Mouse (Mus musculus) embryo, embryonic 11 days (tissue): ENCODE results near the gene Zfp664.

ENCODE experiments used
- DNase-seq: peaks from one replicate; pipeline ENCODE4 v3.0.0-alpha.2; 2015

Zfp664 gene

GRCm38 (mm10) chr5:124862013-124862866 is at the start of gene Zfp664, which contains the start of gene Ccdc92:
Zfp664 (plus strand) TSS chr5:124862691.
Ccdc92 (minus strand) TSS chr5:124862424.
- DNase-seq, result peak; percentile 100

GRCm38 (mm10) chr5:124814797-124815196 is 47.7 kb upstream of the Zfp664 start:
- no peak for DNase-seq

DNA sequence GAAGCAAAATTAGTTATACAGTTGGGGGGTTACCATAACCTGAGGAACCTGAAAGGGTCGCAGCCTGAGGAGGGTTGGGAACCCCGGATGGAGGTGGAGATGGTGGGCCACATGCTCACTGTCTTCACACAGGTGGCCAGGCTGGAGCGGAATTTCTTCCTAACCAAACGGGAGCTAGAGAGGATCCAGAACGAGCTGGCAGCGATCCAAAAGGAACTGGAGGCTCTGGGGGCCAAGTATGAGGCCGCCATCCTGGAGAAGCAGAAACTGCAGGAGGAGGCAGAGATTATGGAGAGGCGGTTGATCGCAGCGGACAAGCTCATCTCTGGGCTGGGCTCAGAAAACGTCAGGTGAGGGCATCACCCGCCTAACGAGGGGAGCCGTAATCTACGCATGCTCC is 45.4 kb upstream of the Zfp664 start:
- DNase-seq, result no peak

DNA sequence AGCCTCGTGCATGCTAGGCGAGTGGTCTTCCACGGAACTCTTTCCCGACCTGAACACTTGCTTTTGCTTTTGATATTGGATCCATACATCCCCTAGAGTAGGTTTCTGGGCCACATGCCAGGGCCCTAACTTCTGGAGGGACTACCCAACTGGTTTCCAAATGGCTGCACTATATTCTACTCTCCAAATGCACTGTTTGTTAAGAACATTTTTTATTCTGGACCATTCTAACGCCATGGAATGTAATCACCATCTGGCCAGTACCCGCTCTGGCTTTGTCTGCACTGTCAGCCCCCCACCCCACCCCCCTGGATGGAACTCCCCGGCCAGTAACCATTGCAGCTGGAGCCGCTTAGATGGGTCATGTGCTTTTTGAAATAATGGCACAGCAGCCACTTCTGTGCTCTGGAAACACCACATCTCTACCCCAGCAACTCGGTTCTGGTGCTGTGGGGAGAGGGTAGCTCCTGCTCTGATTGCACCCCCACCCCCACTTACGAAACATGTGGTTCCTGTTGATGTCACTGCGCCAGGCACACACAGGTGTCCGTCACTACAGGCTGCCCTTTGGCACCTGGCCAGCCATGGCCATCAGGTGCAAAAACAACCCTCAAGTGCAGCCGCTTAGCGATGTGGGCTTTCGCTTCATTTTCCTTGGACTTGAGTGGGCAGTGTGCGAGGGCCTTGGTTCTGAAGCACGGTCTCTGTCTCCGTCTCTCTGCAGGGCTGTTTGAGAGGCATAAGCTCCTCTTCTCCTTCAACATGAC is 40.2 kb upstream of the Zfp664 start:
- no peak for DNase-seq

- no peak for DNase-seq
These were observed 32.2 kb upstream of the Zfp664 start for GRCm38 (mm10) chr5:124830331-124830730.

- DNase-seq, result no peak
These were observed 27.3 kb upstream of the Zfp664 start for GRCm38 (mm10) chr5:124835218-124835617.

- DNase-seq, result no peak
These were observed 26.4 kb upstream of the Zfp664 start for GRCm38 (mm10) chr5:124836075-124836474.

DNA sequence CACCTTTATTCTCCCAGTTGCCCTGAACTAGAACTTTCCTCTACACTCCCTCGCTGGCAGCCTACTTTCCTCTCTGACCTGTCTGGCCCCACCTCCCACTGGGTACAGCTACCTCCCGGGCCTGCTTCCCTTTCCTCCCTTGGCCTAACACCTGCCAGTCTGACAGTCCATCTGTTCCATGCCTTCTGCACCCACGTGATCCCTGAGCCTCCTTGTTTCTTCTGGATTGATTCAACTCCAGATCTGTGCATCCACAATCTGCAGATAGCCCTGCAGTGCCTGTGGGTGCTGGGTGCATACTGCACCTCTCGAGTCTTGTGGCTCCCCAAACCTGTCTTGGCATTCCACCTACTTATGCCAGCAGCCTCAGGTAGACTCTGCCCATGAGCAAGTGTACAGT is 25.9 kb upstream of the Zfp664 start:
- DNase-seq, result no peak

DNA sequence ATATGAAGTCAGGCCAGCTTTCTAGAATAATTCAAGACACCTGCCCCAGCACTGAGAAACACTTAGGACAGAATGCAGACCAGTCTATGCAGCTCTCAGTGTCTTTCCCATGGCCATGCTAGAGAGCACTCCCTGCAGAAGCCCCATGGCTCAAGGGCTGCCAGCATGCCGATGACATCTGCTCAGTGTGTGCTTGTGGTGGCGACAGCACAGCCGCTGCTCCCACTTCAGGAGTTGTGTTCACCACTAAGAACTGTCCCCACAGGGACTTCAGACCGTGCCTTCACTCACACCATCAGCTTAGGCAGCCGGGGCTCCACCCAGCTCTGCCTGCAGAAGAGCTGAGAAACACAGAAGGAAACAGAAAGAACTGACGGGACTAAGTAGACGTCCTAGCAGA is 22.3 kb upstream of the Zfp664 start:
- DNase-seq, result no peak

- DNase-seq, result no peak
These were observed 21.8 kb upstream of the Zfp664 start for GRCm38 (mm10) chr5:124840669-124841068.

- DNase-seq, result no peak
These were observed 19.1 kb upstream of the Zfp664 start for GRCm38 (mm10) chr5:124843386-124843785.

DNA sequence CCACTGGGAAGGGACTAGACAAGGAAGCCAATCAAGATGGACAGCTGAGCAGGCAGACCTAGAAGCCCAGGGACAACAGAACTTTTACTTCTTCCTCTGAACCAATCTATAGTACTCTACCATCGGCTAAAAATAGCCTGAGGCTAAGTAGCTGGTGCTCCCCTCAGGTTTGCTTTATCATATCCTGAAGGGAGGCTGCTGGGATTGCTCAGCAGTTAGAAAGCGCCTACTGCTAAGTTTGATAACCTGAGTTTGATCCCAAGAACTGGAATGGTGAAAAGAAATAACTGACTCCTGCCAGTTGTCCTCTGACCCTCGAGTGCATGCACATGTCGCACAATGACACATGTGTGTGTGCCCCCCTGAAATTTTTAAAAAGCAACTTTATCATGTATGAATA is 17.6 kb upstream of the Zfp664 start:
- no peak for DNase-seq

- DNase-seq, result no peak
These were observed 15.5 kb upstream of the Zfp664 start for GRCm38 (mm10) chr5:124847014-124847413.

DNA sequence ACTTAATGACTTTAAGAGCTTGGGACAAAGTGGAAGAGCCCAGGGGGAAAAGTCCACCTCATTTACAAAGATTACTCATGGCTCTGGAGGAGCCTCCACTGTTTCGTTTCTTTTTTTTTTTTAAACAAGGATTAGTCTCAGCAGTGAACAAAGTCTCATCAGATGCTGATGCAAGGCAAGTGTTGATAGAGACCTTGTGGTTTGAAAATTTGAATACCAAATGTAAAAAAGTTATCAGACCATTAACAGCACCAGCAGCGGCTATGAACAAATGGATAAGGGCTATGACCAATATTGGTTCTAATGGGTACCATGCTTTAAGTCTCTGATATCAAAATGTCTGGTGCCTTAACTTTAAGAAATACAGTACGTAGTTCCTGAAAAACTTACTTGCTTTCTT is 13.5 kb upstream of the Zfp664 start:
- DNase-seq, result no peak

GRCm38 (mm10) chr5:124851572-124851971 is 10.9 kb upstream of the Zfp664 start:
- DNase-seq, result no peak

- no peak for DNase-seq
These were observed 10.2 kb upstream of the Zfp664 start for GRCm38 (mm10) chr5:124852294-124852693.

GRCm38 (mm10) chr5:124853079-124853478 is 9.4 kb upstream of the Zfp664 start:
- DNase-seq, result no peak

DNA sequence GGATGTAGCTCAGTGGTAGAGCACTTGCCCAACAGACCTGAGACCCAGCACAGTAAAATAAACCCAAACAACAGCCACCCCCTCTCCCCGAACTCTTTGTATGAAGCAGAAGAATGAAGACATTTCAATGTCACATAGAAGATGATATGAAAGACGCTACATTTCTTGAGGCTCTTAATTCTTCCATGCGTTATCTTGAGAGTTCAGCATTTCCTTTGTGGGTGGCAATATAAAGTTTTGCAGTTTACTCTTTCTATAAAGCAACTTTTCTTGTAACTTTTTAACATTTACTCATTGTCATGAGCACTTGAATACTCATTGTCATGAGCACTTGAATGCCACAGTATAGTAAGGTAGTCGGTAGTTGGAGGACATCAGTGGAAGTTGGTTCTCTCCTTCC is 8.3 kb upstream of the Zfp664 start:
- DNase-seq, result no peak

- DNase-seq, result peak; percentile 54
These were observed 2.5 kb upstream of the Zfp664 start for GRCm38 (mm10) chr5:124860013-124860412.

DNA sequence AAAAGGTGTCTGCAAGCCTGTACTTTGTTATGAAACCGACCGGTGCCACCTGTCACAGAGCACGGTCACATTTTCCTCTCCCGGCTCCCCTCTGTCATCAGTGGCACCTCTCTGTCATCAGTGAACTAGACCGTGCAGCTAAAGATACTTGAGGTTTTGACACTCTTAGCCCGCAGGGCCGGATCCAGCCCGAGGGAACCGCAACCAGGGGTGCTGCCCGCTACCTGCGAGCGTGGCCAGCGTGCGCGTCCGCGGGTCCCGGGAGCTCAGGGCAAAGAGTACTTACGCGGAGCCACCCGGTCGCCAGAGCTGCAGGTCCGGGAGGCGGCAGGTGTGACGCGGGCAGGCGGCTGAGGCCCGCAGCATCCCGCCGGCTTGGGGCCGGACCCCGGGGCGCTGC is 1.0 kb upstream of the Zfp664 start:
- peak; percentile 19 for DNase-seq

DNA sequence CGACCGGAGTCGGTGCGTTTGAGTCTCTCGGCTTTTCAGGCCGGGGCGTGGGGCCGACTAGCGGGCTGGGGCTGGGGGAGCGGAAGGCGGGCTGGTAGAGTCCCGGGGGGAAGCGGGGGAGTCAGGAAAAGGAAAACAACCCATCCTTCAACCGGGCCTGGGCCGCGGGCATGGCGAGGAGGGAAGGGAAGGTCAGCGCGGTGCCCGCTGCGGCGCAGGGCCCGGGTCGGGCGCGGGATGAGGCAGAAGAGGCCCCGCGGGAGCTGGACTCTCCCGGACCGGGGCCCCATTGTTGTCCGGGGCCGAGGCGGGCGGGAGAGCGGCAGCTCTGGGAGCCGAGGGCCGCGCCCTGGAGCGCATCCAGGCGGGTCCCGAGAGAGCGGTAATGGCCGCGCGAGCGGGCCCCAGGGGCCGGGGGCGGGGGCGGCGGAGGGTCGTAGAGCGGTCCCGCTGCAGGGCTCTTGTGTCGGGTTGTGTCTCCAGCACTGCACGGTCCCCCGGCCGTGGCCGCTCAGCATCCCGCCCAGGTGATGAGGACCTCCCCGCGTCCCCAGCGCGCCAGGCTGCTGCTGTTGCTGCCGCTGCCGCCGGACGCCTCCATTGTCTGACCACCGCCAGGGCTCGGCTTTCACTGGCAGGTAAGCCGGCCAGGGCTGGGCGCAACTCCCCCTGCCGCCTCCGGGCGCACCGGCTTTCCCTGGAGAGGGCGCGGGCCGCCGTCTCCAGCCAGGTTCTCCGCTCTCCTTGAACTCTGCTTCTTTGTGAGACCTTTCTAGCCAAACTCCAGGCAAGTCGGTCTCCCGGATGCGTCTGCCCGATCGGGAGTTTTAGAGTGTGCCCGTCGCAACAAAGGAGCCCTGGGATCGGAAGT is 615 bp downstream of the Zfp664 start:
- DNase-seq, result peak; percentile 68

DNA sequence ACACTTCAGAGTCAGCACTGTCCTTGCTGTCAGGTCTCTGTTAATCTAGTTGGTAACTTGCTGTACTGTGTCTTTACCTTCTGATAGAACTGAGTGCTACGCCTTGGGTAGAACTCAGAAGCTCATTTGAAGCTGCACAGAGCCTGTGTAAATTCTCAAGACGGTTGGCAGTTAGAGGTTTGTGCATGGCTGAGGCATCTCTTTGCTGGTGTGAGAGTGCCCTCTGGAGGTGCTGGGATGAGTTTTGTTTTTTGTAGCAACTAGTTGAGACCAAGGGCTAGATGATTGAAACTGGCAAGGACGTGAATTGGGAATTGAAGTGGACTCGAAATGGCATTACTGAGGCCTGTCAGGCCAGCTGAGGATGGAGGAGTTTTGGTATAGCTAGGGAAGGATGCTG is 6.5 kb downstream of the Zfp664 start:
- DNase-seq, result peak; percentile 66

DNA sequence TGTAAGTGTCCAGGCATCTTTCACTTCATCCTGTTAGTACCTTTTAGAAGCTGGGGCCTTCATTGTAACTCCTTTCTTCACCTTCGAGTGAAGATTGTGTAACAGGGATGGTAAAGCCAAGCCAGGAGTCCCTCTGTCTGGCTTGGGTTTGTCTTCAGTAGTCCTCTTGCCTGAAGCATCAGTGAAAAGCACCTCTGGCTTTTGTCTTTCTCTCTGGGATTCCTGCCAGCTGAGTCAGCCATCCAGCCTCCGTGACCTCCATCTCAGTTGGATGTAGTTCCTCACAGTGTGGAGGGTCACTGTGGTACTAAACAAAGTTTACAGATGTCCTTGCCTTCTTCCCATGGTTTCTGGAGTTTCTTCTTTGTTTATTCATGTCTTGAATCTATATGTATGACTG is 9.5 kb downstream of the Zfp664 start:
- DNase-seq, result no peak
